Mouse (Mus musculus) c-Kit-negative CD71-positive TER-119-positive erythroid progenitor cells, embryonic 14.5 days (primary cell): ENCODE measurements around the gene Sh3kbp1.

Experiments used
- DNase-seq: peaks from one replicate; pipeline ENCODE4 v3.0.0-alpha.2; 2013; ENCODE audit warnings: low read depth, low spot score

Sh3kbp1 gene

GRCm38 (mm10) chrX:159835239-159835638 lies 208.2 kb downstream of the Sh3kbp1 start:
- no peak for DNase-seq

GRCm38 (mm10) chrX:159837379-159837778 lies 210.3 kb downstream of the Sh3kbp1 start:
- no peak for DNase-seq

GRCm38 (mm10) chrX:159839786-159840185 lies 212.7 kb downstream of the Sh3kbp1 start:
- DNase-seq = no peak

- DNase-seq = no peak
These were observed 213.2 kb downstream of the Sh3kbp1 start for GRCm38 (mm10) chrX:159840225-159840624.

GRCm38 (mm10) chrX:159850722-159851121 lies 223.7 kb downstream of the Sh3kbp1 start:
- no peak for DNase-seq

GRCm38 (mm10) chrX:159856866-159857265 lies 229.8 kb downstream of the Sh3kbp1 start:
- DNase-seq = no peak

- no peak for DNase-seq
These were observed 231.1 kb downstream of the Sh3kbp1 start for GRCm38 (mm10) chrX:159858126-159858525.

- no peak for DNase-seq
These were observed 233.9 kb downstream of the Sh3kbp1 start for GRCm38 (mm10) chrX:159860841-159861530.

GRCm38 (mm10) chrX:159867660-159868059 lies 240.6 kb downstream of the Sh3kbp1 start:
- DNase-seq = no peak

- no peak for DNase-seq
These were observed 245.4 kb downstream of the Sh3kbp1 start for GRCm38 (mm10) chrX:159872521-159872920.

- no peak for DNase-seq
These were observed 250.7 kb downstream of the Sh3kbp1 start for GRCm38 (mm10) chrX:159877770-159878169.

GRCm38 (mm10) chrX:159879455-159879854 lies 252.4 kb downstream of the Sh3kbp1 start:
- no peak for DNase-seq

GRCm38 (mm10) chrX:159881576-159881975 lies 254.5 kb downstream of the Sh3kbp1 start:
- DNase-seq = no peak

GRCm38 (mm10) chrX:159896536-159896935 lies 269.5 kb downstream of the Sh3kbp1 start:
- DNase-seq = no peak

- DNase-seq = no peak
These were observed 271.0 kb downstream of the Sh3kbp1 start for GRCm38 (mm10) chrX:159898110-159898509.

- DNase-seq = no peak
These were observed 272.0 kb downstream of the Sh3kbp1 start for GRCm38 (mm10) chrX:159899121-159899520.

GRCm38 (mm10) chrX:159903421-159903820 lies 276.3 kb downstream of the Sh3kbp1 start:
- DNase-seq = no peak

- DNase-seq = no peak
These were observed 280.6 kb downstream of the Sh3kbp1 start for GRCm38 (mm10) chrX:159907703-159908102.

- DNase-seq = no peak
These were observed 282.6 kb downstream of the Sh3kbp1 start for GRCm38 (mm10) chrX:159909446-159910277.

- DNase-seq = no peak
These were observed 283.5 kb downstream of the Sh3kbp1 start for GRCm38 (mm10) chrX:159910600-159910999.

- no peak for DNase-seq
These were observed 284.5 kb downstream of the Sh3kbp1 start for GRCm38 (mm10) chrX:159911613-159912012.

- no peak for DNase-seq
These were observed 285.0 kb downstream of the Sh3kbp1 start for GRCm38 (mm10) chrX:159912061-159912460.

- no peak for DNase-seq
These were observed 286.4 kb downstream of the Sh3kbp1 start for GRCm38 (mm10) chrX:159913489-159913888.
